Mouse (Mus musculus) stomach, embryonic 15.5 days (tissue): ENCODE measurements around the gene Atp1a1. TPM values are rescaled to one million over a fixed set of nuclear protein-coding genes. Genes with fewer than 3 reads are reported as not detected.
A peak's percentile ranks its signal among the peaks of the same experiment; 100 is the strongest.

ENCODE experiments used
- ATAC-seq: fragments of 200-750 bp; cut with Nextera tagmentation; 2 replicates; pipeline ENCODE4 v1.8.0; 2017; ENCODE audit warnings: low read depth, moderate number of reproducible peaks, moderate TSS enrichment; ENCODE audit not compliant: insufficient read depth, low FRiP score
- H3K27ac ChIP-seq: fragments of 300-500 bp; sonication (generic); 2 replicates; pipeline ENCODE4 v1.5.1; 2015; ENCODE audit warnings: mild to moderate bottlenecking, inconsistent platforms
- H3K27me3 ChIP-seq: fragments of 300-500 bp; sonication (generic); replicated peaks from 2 replicates; pipeline ENCODE4 v1.6.1; 2015; ENCODE audit warnings: inconsistent platforms
- H3K36me3 ChIP-seq: fragments of 300-500 bp; sonication (generic); 2 replicates; pipeline ENCODE4 v1.6.1; 2015; ENCODE audit warnings: inconsistent platforms
- H3K4me1 ChIP-seq: fragments of 300-500 bp; sonication (generic); 2 replicates; pipeline ENCODE4 v1.6.1; 2015; ENCODE audit warnings: inconsistent platforms
- H3K4me2 ChIP-seq: fragments of 300-500 bp; sonication (generic); 2 replicates; pipeline ENCODE4 v1.6.1; 2015; ENCODE audit warnings: mild to moderate bottlenecking, inconsistent platforms
- H3K4me3 ChIP-seq: fragments of 300-500 bp; sonication (generic); replicated peaks from 2 replicates; pipeline ENCODE4 v1.5.1; 2015; ENCODE audit warnings: inconsistent platforms
- H3K9ac ChIP-seq: fragments of 300-500 bp; sonication (generic); 2 replicates; pipeline ENCODE4 v1.6.1; 2015; ENCODE audit warnings: inconsistent platforms
- H3K9me3 ChIP-seq: fragments of 300-500 bp; sonication (generic); 2 replicates; pipeline ENCODE4 v1.6.1; 2016; ENCODE audit warnings: inconsistent platforms
- WGBS: fragments of 180-500 bp; shearing (Covaris S2); methylation state at CpG from one replicate; pipeline ENCODE4 v1.1.7; 2015; 5-methylcytosine and 5-hydroxymethylcytosine counted together
- polyA plus RNA-seq: library from polyadenylated mRNA; unstranded; fragments of >200 nt; fragmentation: Nextera tagmentation; extraction: Ambion mirVana; gene quantifications from 2 replicates; pipeline ENCODE4 v1.2.1, GENCODE M21; 2015

Atp1a1 gene
- polyA plus RNA-seq, 1 experiment from 2014 or later, result 142 TPM

- no peak overlapping the region for H3K4me2 ChIP-seq
- H3K36me3 ChIP-seq, result peaks cover 66% of the 10 kb centered on the region
- H3K9me3 ChIP-seq, result no peaks in the 10 kb centered on the region
- no peak for ATAC-seq
- no peak overlapping the region for H3K4me3 ChIP-seq
- no peaks in the 10 kb centered on the region for H3K27me3 ChIP-seq
- WGBS, result 60% methylated on average over 5 of the region's 5 CpGs
- no peaks in the 10 kb centered on the region for H3K4me1 ChIP-seq
- H3K27ac ChIP-seq, result no peak overlapping the region
- H3K9ac ChIP-seq, result no peak overlapping the region
These were observed 27.1 kb downstream of the Atp1a1 start for GRCm38 (mm10) chr3:101577361-101577760.

DNA sequence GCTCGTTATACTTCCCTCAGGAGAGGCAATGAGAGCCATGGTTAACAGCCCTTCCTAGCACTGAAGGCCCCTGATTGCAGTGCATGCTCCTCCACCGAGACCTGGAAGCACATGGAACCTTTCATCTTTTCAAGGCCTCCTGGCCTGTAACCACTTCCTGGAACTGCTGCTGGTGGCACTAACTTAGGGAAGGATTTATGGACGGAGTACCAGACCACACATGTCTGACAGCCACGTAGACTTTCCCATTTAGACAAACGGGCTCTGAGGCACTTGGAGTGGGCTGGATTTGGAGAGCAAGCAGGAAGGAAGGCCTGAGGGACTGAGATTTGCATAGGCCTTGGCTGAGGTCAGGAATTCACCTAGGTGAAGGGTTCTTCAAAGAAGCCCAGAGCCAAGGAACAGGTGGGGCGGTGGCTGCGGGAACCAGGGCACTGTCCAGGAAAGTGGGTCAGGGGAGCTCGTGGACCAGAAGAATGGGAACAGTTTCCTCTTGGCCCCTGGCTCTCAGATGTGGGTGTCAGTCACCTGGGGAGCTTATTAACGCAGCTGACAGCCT lies 28.9 kb downstream of the Atp1a1 start:
- Histone ChIP-seq H3K4me1 (no peaks in the 10 kb centered on the region), H3K4me3 (no peak overlapping the region), H3K9me3 (no peaks in the 10 kb centered on the region), H3K27me3 (no peaks in the 10 kb centered on the region), H3K27ac (no peak overlapping the region), H3K4me2 (no peak overlapping the region), H3K36me3 (peaks cover 55% of the 10 kb centered on the region), H3K9ac (no peak overlapping the region)
- ATAC-seq, result no peak
- 69% methylated on average over 9 of the region's 9 CpGs for WGBS

GRCm38 (mm10) chr3:101574463-101575193 lies 29.9 kb downstream of the Atp1a1 start:
- 86% methylated on average over 3 of the region's 3 CpGs for WGBS
- H3K9me3 ChIP-seq, result no peaks in the 10 kb centered on the region
- no peak overlapping the region for H3K27ac ChIP-seq
- no peak overlapping the region for H3K4me3 ChIP-seq
- ATAC-seq, result no peak
- H3K36me3 ChIP-seq, result peaks cover 46% of the 10 kb centered on the region
- H3K4me1 ChIP-seq, result no peaks in the 10 kb centered on the region
- H3K4me2 ChIP-seq, result no peak overlapping the region
- H3K27me3 ChIP-seq, result no peaks in the 10 kb centered on the region
- no peak overlapping the region for H3K9ac ChIP-seq

GRCm38 (mm10) chr3:101572991-101573390 lies 31.5 kb downstream of the Atp1a1 start:
- ATAC-seq, result no peak
- WGBS, result 68% methylated on average over 5 of the region's 5 CpGs
- H3K9ac ChIP-seq, result no peak overlapping the region

GRCm38 (mm10) chr3:101572174-101572626 lies 32.3 kb downstream of the Atp1a1 start:
- Histone ChIP-seq H3K27ac (peak overlapping the region; percentile 36; the same call in 1 of the 2 replicates), H3K4me1 (no peaks in the 10 kb centered on the region), H3K4me3 (no peak overlapping the region), H3K9ac (no peak overlapping the region), H3K9me3 (no peaks in the 10 kb centered on the region), H3K27me3 (no peaks in the 10 kb centered on the region), H3K36me3 (peaks cover 22% of the 10 kb centered on the region), H3K4me2 (no peak overlapping the region)
- ATAC-seq, result no peak
- WGBS, result 68% methylated on average over 7 of the region's 7 CpGs

More at GRCm38 (mm10) chr3:101572991-101573390, 31.5 kb downstream of the Atp1a1 start:
- H3K27ac ChIP-seq, result no peak overlapping the region
- no peak overlapping the region for H3K4me2 ChIP-seq
- H3K4me1 ChIP-seq, result no peaks in the 10 kb centered on the region
- no peaks in the 10 kb centered on the region for H3K27me3 ChIP-seq
- no peaks in the 10 kb centered on the region for H3K9me3 ChIP-seq
- peaks cover 30% of the 10 kb centered on the region for H3K36me3 ChIP-seq
- no peak overlapping the region for H3K4me3 ChIP-seq

DNA sequence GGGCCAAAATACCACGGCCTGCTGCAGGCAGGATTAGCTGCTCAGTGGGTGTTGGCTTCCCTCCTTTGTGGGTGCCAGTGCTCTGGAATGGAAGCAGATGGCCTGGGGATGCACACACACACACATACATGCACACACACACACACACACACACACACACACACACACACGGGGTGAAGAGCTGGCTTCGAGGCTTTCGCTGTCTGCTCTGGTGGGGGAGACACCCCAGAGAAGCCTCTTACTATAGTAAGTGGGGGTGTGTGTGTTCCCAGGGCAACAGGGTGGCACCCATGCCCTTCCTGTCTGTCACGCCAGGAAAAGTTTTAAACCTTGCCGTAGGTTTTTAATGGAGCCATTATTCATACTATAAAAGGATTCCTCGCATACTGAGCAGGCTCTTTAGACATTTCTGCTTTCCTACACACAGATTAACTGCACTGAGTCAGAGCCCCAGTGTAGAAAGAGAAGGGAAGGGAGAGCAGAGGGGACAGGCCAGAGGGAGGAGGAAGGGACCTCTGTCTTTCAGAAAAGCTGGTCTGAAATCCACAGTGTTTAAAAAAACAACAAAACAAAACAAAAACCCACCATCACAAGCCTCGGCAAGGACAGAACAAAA lies 32.9 kb downstream of the Atp1a1 start:
- no peak; the same call in 1 of the 2 replicates for ATAC-seq
- Histone ChIP-seq H3K4me1 (no peaks in the 10 kb centered on the region), H3K4me3 (no peak overlapping the region), H3K4me2 (no peak overlapping the region), H3K36me3 (peaks cover 16% of the 10 kb centered on the region), H3K27me3 (no peaks in the 10 kb centered on the region), H3K9me3 (no peaks in the 10 kb centered on the region), H3K9ac (no peak overlapping the region), H3K27ac (peak overlapping the region; percentile 36; the same call in 1 of the 2 replicates)
- WGBS, result 47% methylated on average over 8 of the region's 8 CpGs

- Histone ChIP-seq H3K9me3 (no peaks in the 10 kb centered on the region), H3K4me3 (no peak overlapping the region), H3K4me2 (no peak overlapping the region), H3K27me3 (no peaks in the 10 kb centered on the region), H3K27ac (0 out of 2 replicates have a peak overlapping the region, but pooled peaks have one; percentile 36), H3K36me3 (peaks cover 11% of the 10 kb centered on the region; the same call in 1 of the 2 replicates), H3K4me1 (no peaks in the 10 kb centered on the region), H3K9ac (no peak overlapping the region)
- WGBS, result 78% methylated on average over 6 of the region's 6 CpGs
- ATAC-seq, result no peak
These were observed 33.6 kb downstream of the Atp1a1 start for GRCm38 (mm10) chr3:101570747-101571514.

DNA sequence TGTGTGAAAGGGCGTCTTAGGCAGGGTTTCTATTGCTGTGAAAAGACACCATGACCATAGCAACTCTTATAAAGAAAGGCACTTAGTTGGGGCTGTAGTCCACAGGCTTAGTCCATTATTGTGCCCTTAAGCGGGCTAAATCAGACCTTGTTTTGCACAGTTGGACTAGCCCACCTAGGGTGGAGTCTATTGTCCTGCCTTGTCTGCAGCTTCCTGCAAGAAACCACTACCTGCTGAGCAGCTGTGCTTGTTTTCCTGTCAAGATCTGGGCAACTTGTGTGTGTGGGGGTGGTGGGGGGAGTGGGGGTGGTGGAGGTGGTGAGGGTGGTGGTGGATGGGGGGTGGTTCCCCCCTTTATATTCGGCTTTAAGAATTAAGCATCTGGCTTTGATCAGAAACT lies 34.2 kb downstream of the Atp1a1 start:
- no peak overlapping the region for H3K27ac ChIP-seq
- no peak overlapping the region for H3K9ac ChIP-seq
- no peaks in the 10 kb centered on the region for H3K4me1 ChIP-seq
- no peak overlapping the region for H3K4me3 ChIP-seq
- H3K4me2 ChIP-seq, result no peak overlapping the region
- peaks cover 6% of the 10 kb centered on the region; the same call in 1 of the 2 replicates for H3K36me3 ChIP-seq
- no peaks in the 10 kb centered on the region for H3K9me3 ChIP-seq
- H3K27me3 ChIP-seq, result no peaks in the 10 kb centered on the region
- 85% methylated on average over 3 of the region's 3 CpGs for WGBS
- ATAC-seq, result no peak

DNA sequence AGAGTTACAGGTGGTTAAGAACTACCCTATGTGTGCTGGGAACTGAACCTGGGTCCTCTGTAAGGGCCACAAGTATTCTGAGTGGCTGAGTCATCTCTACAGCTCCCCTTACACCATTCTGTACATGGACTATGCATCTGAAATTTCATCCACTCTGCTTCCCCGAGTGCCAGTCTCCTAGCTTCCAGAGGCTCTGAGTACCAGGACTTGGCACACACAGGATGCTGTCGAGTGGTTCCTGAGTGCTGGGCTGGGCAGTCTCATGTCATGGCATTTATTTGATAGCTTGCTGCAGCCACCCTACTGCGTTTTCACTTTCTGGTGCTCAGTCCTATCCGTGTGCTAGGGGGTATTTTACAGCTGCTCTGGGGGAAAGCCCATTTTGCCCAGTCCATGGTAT lies 35.9 kb downstream of the Atp1a1 start:
- no peaks in the 10 kb centered on the region for H3K27me3 ChIP-seq
- no peak overlapping the region for H3K4me2 ChIP-seq
- H3K36me3 ChIP-seq, result no peaks in the 10 kb centered on the region
- H3K4me3 ChIP-seq, result no peak overlapping the region
- no peak overlapping the region for H3K27ac ChIP-seq
- H3K9me3 ChIP-seq, result no peaks in the 10 kb centered on the region
- H3K9ac ChIP-seq, result no peak overlapping the region
- 85% methylated on average over 4 of the region's 4 CpGs for WGBS
- no peaks in the 10 kb centered on the region for H3K4me1 ChIP-seq
- ATAC-seq, result no peak

DNA sequence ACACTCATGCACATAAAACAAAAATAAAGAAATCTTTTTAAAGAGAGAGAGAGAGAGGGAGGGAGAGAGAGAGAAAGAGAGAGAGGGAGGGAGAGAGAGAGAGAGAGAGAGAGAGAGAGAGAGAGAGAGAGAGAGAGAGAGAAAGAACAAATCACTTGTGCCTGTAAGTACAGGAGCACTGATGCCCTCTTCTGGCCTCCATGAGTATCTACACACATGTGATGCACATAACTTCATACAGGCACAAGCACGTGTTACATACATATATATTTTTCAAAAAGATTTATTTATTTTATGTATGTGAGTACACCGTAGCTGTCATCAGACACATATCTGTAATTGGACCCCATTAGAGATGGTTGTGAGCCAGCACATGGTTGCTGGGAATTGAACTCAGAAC lies 40.5 kb downstream of the Atp1a1 start:
- Histone ChIP-seq H3K27me3 (no peaks in the 10 kb centered on the region), H3K9ac (no peak overlapping the region), H3K4me1 (peaks cover 20% of the 10 kb centered on the region; the same call in 1 of the 2 replicates), H3K36me3 (no peaks in the 10 kb centered on the region), H3K4me3 (no peak overlapping the region), H3K9me3 (no peaks in the 10 kb centered on the region), H3K27ac (no peak overlapping the region), H3K4me2 (no peak overlapping the region)
- 94% methylated on average over 2 of the region's 2 CpGs for WGBS
- no peak for ATAC-seq

GRCm38 (mm10) chr3:101562510-101563209 lies 41.8 kb downstream of the Atp1a1 start:
- Histone ChIP-seq H3K4me1 (peaks cover 20% of the 10 kb centered on the region; the same call in 1 of the 2 replicates), H3K36me3 (no peaks in the 10 kb centered on the region), H3K4me2 (no peak overlapping the region), H3K9ac (no peak overlapping the region), H3K27ac (peak overlapping the region; percentile 53), H3K27me3 (no peaks in the 10 kb centered on the region), H3K4me3 (no peak overlapping the region), H3K9me3 (no peaks in the 10 kb centered on the region)
- ATAC-seq, result peak; percentile 74
- WGBS, result 38% methylated on average over 10 of the region's 10 CpGs
